Mouse (Mus musculus) stomach, embryonic 15.5 days (tissue): Measurements from ENCODE around the gene Tnfrsf25. TPM values are rescaled to one million over a fixed set of nuclear protein-coding genes. Genes with fewer than 3 reads are reported as not detected.
A peak's percentile ranks its signal among the peaks of the same experiment; 100 is the strongest.

Experiments
- ATAC-seq: fragments of 200-750 bp; cut with Nextera tagmentation; 2 replicates; pipeline ENCODE4 v1.8.0; 2017; ENCODE audit warnings: low read depth, moderate number of reproducible peaks, moderate TSS enrichment; ENCODE audit not compliant: insufficient read depth, low FRiP score
- H3K27ac ChIP-seq: fragments of 300-500 bp; sonication (generic); 2 replicates; pipeline ENCODE4 v1.5.1; 2015; ENCODE audit warnings: mild to moderate bottlenecking, inconsistent platforms
- H3K27me3 ChIP-seq: fragments of 300-500 bp; sonication (generic); replicated peaks from 2 replicates; pipeline ENCODE4 v1.6.1; 2015; ENCODE audit warnings: inconsistent platforms
- H3K36me3 ChIP-seq: fragments of 300-500 bp; sonication (generic); 2 replicates; pipeline ENCODE4 v1.6.1; 2015; ENCODE audit warnings: inconsistent platforms
- H3K4me1 ChIP-seq: fragments of 300-500 bp; sonication (generic); 2 replicates; pipeline ENCODE4 v1.6.1; 2015; ENCODE audit warnings: inconsistent platforms
- H3K4me2 ChIP-seq: fragments of 300-500 bp; sonication (generic); 2 replicates; pipeline ENCODE4 v1.6.1; 2015; ENCODE audit warnings: mild to moderate bottlenecking, inconsistent platforms
- H3K4me3 ChIP-seq: fragments of 300-500 bp; sonication (generic); replicated peaks from 2 replicates; pipeline ENCODE4 v1.5.1; 2015; ENCODE audit warnings: inconsistent platforms
- H3K9ac ChIP-seq: fragments of 300-500 bp; sonication (generic); 2 replicates; pipeline ENCODE4 v1.6.1; 2015; ENCODE audit warnings: inconsistent platforms
- H3K9me3 ChIP-seq: fragments of 300-500 bp; sonication (generic); 2 replicates; pipeline ENCODE4 v1.6.1; 2016; ENCODE audit warnings: inconsistent platforms
- WGBS: fragments of 180-500 bp; shearing (Covaris S2); methylation state at CpG from one replicate; pipeline ENCODE4 v1.1.7; 2015; 5-methylcytosine and 5-hydroxymethylcytosine counted together
- polyA plus RNA-seq: library from polyadenylated mRNA; unstranded; fragments of >200 nt; fragmentation: Nextera tagmentation; extraction: Ambion mirVana; gene quantifications from 2 replicates; pipeline ENCODE4 v1.2.1, GENCODE M21; 2015

The Tnfrsf25 gene
- polyA plus RNA-seq, 1 experiment from 2014 or later, result 1.4 TPM

DNA sequence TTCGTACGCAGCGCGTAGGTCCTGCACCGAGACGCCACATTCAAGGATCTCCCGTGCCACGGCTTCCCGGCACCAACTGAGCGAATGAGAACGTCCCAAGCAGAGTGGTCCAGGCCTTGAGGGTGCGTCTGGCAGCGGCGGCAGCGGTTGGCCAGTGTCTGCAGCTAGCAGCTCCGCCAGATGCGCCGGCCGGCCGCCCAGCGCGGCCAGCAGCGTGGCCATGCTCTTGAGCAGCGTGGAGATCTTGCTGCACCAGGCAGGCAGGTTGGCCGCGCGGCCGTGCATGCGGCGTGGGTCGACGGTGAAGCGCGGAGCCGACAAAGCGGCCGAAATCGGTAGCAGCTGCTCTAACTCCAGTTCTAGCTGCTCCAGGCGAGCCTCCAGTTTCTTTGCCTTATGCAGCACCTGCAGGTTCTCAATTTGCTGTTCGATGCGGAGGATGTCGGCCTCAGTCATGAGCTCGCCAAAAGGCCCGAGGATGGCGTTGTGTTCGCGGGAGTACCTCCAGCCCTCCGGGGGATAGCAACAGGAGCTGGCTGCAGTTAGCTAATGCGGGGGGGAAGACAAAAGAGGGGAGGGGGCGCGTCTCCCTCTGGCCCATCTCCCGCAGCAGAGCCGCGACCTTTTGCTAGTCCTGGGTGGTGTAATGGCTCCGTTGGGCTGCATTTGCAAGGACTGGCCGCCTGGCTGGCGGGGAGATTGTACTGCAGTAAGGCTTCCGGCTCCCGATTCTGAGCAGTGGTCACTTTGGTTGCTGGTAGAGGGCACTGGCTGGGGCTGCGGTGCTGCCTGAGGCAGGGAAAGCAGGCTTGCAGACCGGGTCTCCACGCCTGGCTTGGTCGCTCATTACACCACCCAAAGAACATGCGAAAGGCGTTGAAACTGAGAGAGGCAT is 10.5 kb downstream of the Tnfrsf25 start:
- Histone ChIP-seq H3K4me1 (peaks cover 35% of the 10 kb centered on the region), H3K4me2 (peak overlapping the region; percentile 37), H3K4me3 (peak overlapping the region; percentile 18), H3K27ac (no peak overlapping the region), H3K9ac (no peak overlapping the region), H3K27me3 (peaks cover 93% of the 10 kb centered on the region), H3K36me3 (no peaks in the 10 kb centered on the region), H3K9me3 (no peaks in the 10 kb centered on the region)
- no peak for ATAC-seq
- 19% methylated on average over 65 of the region's 65 CpGs for WGBS

DNA sequence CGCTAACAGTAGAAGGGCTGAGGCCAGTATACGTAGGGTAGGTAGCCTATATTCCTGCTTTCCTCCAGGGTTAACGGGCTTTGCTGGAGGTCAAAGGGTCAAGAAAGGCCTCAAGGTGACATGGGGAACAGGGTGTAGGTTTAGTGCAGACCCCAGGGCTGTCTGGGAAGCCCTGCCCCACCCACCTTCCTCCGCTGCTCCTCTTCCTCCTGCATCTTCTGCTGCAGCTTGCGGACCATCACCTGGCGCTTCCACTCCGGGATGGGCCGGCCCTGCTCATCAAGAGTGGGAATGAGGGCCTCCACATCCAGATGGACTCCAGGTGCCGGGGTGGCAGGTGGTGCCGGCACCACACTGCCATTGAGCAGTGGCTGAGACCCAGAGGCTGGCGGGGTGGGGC is 12.2 kb downstream of the Tnfrsf25 start:
- Histone ChIP-seq H3K4me1 (peaks cover 43% of the 10 kb centered on the region), H3K4me3 (no peak overlapping the region), H3K9ac (no peak overlapping the region), H3K27ac (no peak overlapping the region), H3K9me3 (no peaks in the 10 kb centered on the region), H3K4me2 (no peak overlapping the region), H3K27me3 (peaks cover 99% of the 10 kb centered on the region), H3K36me3 (no peaks in the 10 kb centered on the region)
- ATAC-seq, result no peak
- WGBS, result 83% methylated on average over 11 of the region's 11 CpGs

DNA sequence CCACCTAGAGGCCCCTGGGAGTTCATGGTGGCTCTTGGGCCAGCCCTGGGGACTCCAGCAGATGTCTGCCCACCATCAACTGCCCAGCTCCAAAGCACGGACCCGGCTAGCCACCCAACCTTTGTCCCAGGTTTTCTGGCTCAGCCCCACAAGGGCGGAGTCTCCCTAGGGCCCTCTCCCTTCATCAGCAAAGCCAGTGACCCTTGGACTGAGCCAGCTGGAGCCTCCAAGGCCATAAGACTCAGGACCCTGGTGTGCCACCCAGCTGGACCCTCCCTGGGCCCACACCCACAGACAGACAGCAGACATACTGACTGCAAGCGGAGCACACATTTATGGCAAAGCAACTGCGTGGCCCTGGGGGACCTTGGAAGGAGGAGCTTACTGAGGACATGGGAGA is 13.1 kb downstream of the Tnfrsf25 start:
- H3K4me3 ChIP-seq, result no peak overlapping the region
- no peak overlapping the region for H3K9ac ChIP-seq

DNA sequence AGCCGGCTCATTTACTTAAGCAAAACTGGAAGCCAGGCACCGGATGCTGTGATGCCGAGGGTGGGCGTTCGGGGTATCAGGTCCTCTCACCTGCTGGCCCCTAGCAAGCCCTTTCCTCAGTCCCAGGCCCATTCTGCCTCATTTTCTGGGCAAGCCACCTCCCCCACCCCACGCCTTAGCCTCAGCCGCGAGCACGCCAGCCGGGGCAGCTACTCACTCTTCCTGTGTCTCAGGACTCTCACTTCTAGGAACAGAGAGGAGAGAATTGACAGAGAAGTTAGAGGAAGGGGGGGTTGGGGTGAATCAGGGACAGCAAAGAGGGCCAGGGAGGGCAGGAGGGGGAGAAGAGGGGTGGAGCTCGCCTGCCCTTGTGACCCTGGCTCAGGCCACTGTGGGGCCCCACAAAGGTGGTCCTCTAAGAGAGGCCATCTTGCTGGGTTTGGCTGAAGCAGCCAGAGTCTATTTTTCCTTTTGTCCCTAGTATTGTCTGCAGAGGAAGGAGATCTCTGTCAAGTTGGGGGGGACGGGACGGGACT is 13.7 kb downstream of the Tnfrsf25 start:
- Histone ChIP-seq H3K4me2 (no peak overlapping the region), H3K4me3 (no peak overlapping the region)

More for the DNA sequence above, 13.1 kb downstream of the Tnfrsf25 start:
- no peak for ATAC-seq
- H3K4me2 ChIP-seq, result no peak overlapping the region
- H3K9me3 ChIP-seq, result no peaks in the 10 kb centered on the region
- H3K27ac ChIP-seq, result no peak overlapping the region
- WGBS, result 50% methylated on average over 5 of the region's 5 CpGs
- no peaks in the 10 kb centered on the region for H3K36me3 ChIP-seq
- H3K4me1 ChIP-seq, result peaks cover 43% of the 10 kb centered on the region
- H3K27me3 ChIP-seq, result peaks cover 99% of the 10 kb centered on the region

DNA sequence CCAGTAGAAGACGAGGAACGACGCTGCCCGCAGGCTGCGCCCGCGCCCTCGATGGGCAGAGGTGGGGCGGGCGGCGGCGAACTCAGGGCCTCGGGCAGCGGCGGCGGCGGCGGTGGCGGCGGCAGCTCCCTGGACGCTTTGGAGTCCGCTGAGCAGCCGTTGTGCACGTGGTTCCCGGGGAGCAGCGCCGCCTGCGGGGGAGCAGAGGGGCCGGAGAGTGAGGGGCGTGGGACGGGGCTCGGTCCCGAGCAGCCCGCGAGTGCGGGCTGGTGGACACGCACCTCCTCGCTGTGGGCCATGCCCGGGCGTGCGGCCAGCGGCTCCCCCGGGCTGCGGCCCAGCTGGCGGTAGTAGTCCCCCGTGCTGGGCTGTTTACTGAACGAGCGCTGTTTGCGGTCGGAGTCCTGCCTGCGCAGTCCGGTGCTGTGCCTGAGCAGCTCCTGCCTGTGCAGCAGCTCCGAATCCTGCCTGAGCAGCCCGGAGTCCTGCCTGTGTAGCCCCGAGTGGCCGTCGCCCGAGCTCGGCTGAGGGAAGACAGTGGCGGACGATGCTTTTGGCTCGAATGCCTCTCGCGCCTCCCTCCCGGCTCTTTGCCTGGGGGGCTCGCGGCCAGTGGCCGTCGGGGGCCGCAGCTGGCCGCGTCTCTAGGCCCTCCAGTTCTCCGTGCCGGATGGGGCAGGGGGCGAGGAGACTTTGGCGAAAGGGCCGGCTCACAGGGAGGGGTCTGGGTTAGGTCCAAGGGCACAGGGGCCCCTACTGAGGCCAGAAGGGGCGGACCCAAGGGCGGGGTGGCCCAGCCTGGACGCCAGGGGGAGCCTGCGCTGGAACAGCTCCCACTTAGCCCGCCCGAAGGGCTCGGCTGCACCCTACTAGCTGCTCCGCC is 15.3 kb downstream of the Tnfrsf25 start:
- peaks cover 33% of the 10 kb centered on the region for H3K4me1 ChIP-seq
- no peaks in the 10 kb centered on the region for H3K36me3 ChIP-seq
- no peaks in the 10 kb centered on the region for H3K9me3 ChIP-seq
- peak; percentile 60 for ATAC-seq
- WGBS, result under 1% methylated on average over 77 of the region's 85 CpGs
- H3K27me3 ChIP-seq, result peaks cover 81% of the 10 kb centered on the region
- H3K9ac ChIP-seq, result no peak overlapping the region
- H3K27ac ChIP-seq, result peak overlapping the region; percentile 54
- peak overlapping the region; percentile 94 for H3K4me2 ChIP-seq
- peak overlapping the region; percentile 47 for H3K4me3 ChIP-seq

More for the DNA sequence above, 13.7 kb downstream of the Tnfrsf25 start:
- H3K27me3 ChIP-seq, result peaks cover 95% of the 10 kb centered on the region
- ATAC-seq, result no peak
- 41% methylated on average over 13 of the region's 13 CpGs for WGBS
- no peaks in the 10 kb centered on the region for H3K9me3 ChIP-seq
- H3K36me3 ChIP-seq, result no peaks in the 10 kb centered on the region
- peaks cover 43% of the 10 kb centered on the region for H3K4me1 ChIP-seq
- H3K9ac ChIP-seq, result no peak overlapping the region
- no peak overlapping the region for H3K27ac ChIP-seq

DNA sequence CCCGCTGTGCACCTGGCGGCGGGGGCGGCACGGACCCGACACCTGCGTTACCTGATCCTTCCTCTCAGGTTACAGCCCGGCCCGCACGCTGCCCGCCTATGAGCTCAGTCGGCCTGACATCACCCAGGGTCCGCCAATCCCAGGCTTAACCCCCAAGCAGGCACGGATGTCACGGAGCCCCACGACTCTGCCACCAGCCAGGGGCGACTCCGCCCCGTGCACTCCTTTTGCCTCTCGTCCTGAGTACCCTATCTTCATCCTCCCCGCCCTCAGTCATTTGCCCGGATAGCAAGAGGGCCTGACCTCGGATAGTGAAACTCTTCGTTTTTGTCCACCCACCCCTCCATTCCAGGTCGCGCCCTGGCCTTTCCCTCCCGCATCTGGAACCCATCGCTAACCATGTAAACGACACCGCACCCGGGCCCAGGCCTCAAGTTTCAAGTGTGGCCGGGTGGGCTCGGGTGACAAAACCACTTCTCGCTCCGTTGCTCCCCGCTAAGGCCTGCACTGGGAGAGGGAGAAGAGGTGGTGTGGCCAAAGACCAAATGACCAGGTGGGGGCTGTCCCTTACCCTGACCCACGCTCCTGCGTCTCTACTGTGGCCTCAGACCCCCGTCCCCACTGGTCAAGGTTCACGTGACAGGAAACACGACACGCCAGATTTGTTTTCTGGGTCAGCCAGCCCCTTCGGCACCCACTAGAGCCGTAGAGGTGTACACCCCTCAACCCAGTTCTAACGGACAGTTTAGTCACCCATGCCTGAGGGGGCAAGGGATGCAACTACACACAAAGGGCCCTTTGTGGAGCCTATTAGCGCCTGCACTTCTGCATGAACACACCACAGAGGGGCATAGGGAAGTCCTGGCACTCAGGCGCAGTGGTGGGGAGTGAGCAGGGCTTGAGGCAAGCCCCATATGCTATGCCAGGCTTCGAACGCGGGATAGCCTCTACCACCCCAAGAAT is 16.4 kb downstream of the Tnfrsf25 start:
- H3K4me2 ChIP-seq, result peak overlapping the region; percentile 94
- H3K36me3 ChIP-seq, result no peaks in the 10 kb centered on the region
- WGBS, result 7% methylated on average over 50 of the region's 50 CpGs
- peaks cover 70% of the 10 kb centered on the region for H3K27me3 ChIP-seq
- peaks cover 31% of the 10 kb centered on the region for H3K4me1 ChIP-seq
- peak overlapping the region; percentile 47 for H3K4me3 ChIP-seq
- 0 out of 2 replicates have a peak overlapping the region, but pooled peaks have one; percentile 16 for H3K9ac ChIP-seq
- ATAC-seq, result peak; percentile 72
- H3K27ac ChIP-seq, result peak overlapping the region; percentile 54; the same call in 1 of the 2 replicates
- H3K9me3 ChIP-seq, result no peaks in the 10 kb centered on the region

DNA sequence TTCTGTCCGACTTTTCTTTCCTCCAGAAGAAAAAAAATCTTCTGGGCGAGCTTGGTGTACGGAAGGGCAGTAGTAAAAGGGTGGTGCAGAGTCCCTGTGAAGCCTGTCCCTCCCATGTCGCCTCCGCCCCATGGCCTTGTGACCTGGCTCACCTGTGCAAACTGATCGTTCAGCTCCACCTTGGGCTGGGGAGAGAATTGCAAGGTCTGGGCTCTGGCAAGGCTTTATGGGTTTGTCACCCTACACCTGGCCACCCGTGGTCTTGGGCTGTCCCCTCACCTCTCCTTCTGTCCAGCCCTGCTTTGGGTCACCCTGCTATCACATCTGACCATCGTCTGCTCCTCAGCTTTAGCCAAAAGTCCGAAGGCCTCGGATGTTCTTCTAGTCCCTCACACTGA is 17.0 kb downstream of the Tnfrsf25 start:
- Histone ChIP-seq H3K9ac (no peak overlapping the region), H3K27me3 (peaks cover 63% of the 10 kb centered on the region), H3K4me2 (no peak overlapping the region), H3K36me3 (no peaks in the 10 kb centered on the region), H3K27ac (no peak overlapping the region), H3K9me3 (no peaks in the 10 kb centered on the region), H3K4me3 (no peak overlapping the region), H3K4me1 (peaks cover 31% of the 10 kb centered on the region)
- WGBS, result 28% methylated on average over 10 of the region's 10 CpGs
- no peak for ATAC-seq

DNA sequence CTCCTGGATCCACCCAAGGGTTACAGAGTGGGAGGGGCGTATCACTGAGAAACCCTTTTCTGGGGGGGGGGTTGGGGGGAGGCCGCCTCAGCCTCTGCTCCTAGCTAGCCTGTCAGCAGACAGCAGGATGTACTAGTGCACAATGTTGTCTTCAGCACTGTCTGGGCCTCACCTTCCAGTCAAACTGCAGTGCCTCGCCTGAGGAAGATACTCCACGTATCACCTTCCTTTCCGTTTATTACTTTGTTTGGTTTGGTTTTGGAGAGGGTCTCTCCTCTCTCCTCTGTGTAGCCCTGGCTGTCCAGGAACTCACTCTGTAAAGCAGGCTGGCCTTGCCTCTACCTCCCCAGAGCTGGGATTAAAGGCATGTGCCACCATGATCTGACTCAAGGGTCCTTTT is 17.5 kb downstream of the Tnfrsf25 start:
- no peak overlapping the region for H3K27ac ChIP-seq

DNA sequence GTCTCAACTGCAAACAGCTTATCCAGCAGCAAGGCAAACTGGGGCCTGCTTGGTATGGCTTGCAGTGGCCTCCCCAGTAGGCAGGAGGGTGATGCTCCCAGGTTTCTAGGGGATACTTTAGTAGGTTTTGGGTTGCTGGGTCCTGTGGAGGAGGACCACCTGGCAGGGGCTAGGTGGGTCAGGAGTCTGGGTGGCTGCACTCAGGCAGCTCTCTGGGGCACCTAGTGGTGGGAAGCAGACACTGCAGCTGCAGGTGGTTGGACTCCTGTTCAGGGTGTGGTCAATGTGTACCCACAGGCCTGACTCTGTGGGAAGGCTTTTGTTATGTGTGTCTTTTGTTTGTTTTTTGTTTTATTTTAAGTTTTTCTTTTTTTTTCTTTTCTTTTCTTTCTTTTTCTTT is 18.8 kb downstream of the Tnfrsf25 start:
- no peaks in the 10 kb centered on the region for H3K9me3 ChIP-seq
- H3K4me3 ChIP-seq, result no peak overlapping the region
- no peak overlapping the region for H3K27ac ChIP-seq
- no peak overlapping the region for H3K9ac ChIP-seq
- ATAC-seq, result no peak
- H3K4me2 ChIP-seq, result no peak overlapping the region
- H3K4me1 ChIP-seq, result peaks cover 32% of the 10 kb centered on the region
- peaks cover 46% of the 10 kb centered on the region for H3K27me3 ChIP-seq
- H3K36me3 ChIP-seq, result no peaks in the 10 kb centered on the region

More for the DNA sequence above, 17.5 kb downstream of the Tnfrsf25 start:
- H3K27me3 ChIP-seq, result peaks cover 59% of the 10 kb centered on the region
- 45% methylated on average over 5 of the region's 5 CpGs for WGBS
- H3K9ac ChIP-seq, result no peak overlapping the region
- no peak overlapping the region for H3K4me3 ChIP-seq
- ATAC-seq, result no peak
- H3K4me2 ChIP-seq, result no peak overlapping the region
- H3K4me1 ChIP-seq, result peaks cover 32% of the 10 kb centered on the region
- no peaks in the 10 kb centered on the region for H3K9me3 ChIP-seq
- no peaks in the 10 kb centered on the region for H3K36me3 ChIP-seq

DNA sequence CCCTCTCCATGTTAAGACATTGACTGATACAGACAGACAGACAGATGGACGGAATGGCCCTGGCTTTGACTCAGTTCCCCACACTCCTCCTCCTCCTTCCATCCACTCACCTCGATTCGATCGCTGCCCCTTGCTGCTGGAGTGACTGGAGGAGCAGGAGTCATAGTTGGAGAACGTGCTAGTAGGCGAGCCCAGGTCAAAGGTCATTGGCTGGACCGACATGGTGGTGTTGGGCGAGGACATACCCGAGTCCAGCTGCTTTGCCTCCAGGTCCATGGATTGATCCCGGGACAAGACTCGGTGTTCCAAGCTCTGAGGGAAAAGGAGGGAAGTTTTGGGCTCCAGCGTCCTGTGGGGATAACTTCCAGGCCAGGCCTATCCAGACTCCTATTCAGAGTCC is 19.6 kb downstream of the Tnfrsf25 start:
- no peak overlapping the region for H3K27ac ChIP-seq
- no peaks in the 10 kb centered on the region for H3K36me3 ChIP-seq
- H3K9me3 ChIP-seq, result no peaks in the 10 kb centered on the region
- H3K9ac ChIP-seq, result no peak overlapping the region
- no peak overlapping the region for H3K4me2 ChIP-seq
- ATAC-seq, result no peak
- H3K4me3 ChIP-seq, result no peak overlapping the region
- H3K27me3 ChIP-seq, result peaks cover 37% of the 10 kb centered on the region
- 72% methylated on average over 12 of the region's 12 CpGs for WGBS
- peaks cover 23% of the 10 kb centered on the region for H3K4me1 ChIP-seq
